Mouse (Mus musculus): ENCODE measurements around the gene Tmie. TPM values are rescaled to one million over a fixed set of nuclear protein-coding genes. Genes with fewer than 3 reads are reported as not detected.
A peak's percentile ranks its signal among the peaks of the same experiment; 100 is the strongest.

Tmie gene
- polyA plus RNA-seq, 1 experiment from 2014 or later = 1.8 TPM

GRCm38 (mm10) chr9:110901204-110901603 is 21.3 kb upstream of the Tmie start:
- no peak for ATAC-seq (ENCODE audit: insufficient read depth, low FRiP score, low read depth)
- H3K9me3 ChIP-seq = no peaks in the 10 kb centered on the region
- H3K4me3 ChIP-seq (replicated peaks) = no peak overlapping the region
- WGBS = 89% methylated on average over 6 of the region's 6 CpGs
- peaks cover 5% of the 10 kb centered on the region; the same call in 1 of the 2 replicates for H3K4me1 ChIP-seq
- H3K36me3 ChIP-seq = no peaks in the 10 kb centered on the region
- H3K4me2 ChIP-seq = no peak overlapping the region
- H3K27ac ChIP-seq = no peak overlapping the region
- H3K27me3 ChIP-seq (replicated peaks) = no peaks in the 10 kb centered on the region
- no peak overlapping the region for H3K9ac ChIP-seq

- H3K27ac ChIP-seq = no peak overlapping the region
- no peaks in the 10 kb centered on the region for H3K27me3 ChIP-seq (replicated peaks)
- no peak overlapping the region for H3K9ac ChIP-seq
- WGBS = 56% methylated on average over 10 of the region's 10 CpGs
- H3K4me2 ChIP-seq = no peak overlapping the region
- ATAC-seq (ENCODE audit: insufficient read depth, low FRiP score, low read depth) = no peak
- no peaks in the 10 kb centered on the region for H3K36me3 ChIP-seq
- H3K9me3 ChIP-seq = no peaks in the 10 kb centered on the region
- H3K4me3 ChIP-seq (replicated peaks) = no peak overlapping the region
- peaks cover 6% of the 10 kb centered on the region; the same call in 1 of the 2 replicates for H3K4me1 ChIP-seq
These were observed 19.6 kb upstream of the Tmie start for GRCm38 (mm10) chr9:110899451-110900008.

- Histone ChIP-seq H3K27ac (no peak overlapping the region), H3K9ac (no peak overlapping the region), H3K4me1 (peaks cover 6% of the 10 kb centered on the region; the same call in 1 of the 2 replicates), H3K4me3 (replicated peaks) (no peak overlapping the region), H3K27me3 (replicated peaks) (no peaks in the 10 kb centered on the region), H3K9me3 (no peaks in the 10 kb centered on the region), H3K4me2 (no peak overlapping the region), H3K36me3 (no peaks in the 10 kb centered on the region)
- WGBS = 12% methylated on average over 6 of the region's 6 CpGs
- 0 out of 2 replicates have a peak, but pooled peaks have one; percentile 16 for ATAC-seq (ENCODE audit: insufficient read depth, low FRiP score, low read depth)
These were observed 16.7 kb upstream of the Tmie start for GRCm38 (mm10) chr9:110896595-110896994.

- ATAC-seq (ENCODE audit: insufficient read depth, low FRiP score, low read depth) = 0 out of 2 replicates have a peak, but pooled peaks have one; percentile 17
- WGBS = 26% methylated on average over 7 of the region's 7 CpGs
- Histone ChIP-seq H3K27me3 (replicated peaks) (no peaks in the 10 kb centered on the region), H3K27ac (no peak overlapping the region), H3K4me3 (replicated peaks) (no peak overlapping the region), H3K36me3 (no peaks in the 10 kb centered on the region), H3K9me3 (no peaks in the 10 kb centered on the region), H3K9ac (no peak overlapping the region), H3K4me2 (no peak overlapping the region), H3K4me1 (peaks cover 6% of the 10 kb centered on the region; the same call in 1 of the 2 replicates)
These were observed 16.1 kb upstream of the Tmie start for GRCm38 (mm10) chr9:110895994-110896393.

GRCm38 (mm10) chr9:110895507-110895906 is 15.6 kb upstream of the Tmie start:
- Histone ChIP-seq H3K4me2 (no peak overlapping the region), H3K9ac (no peak overlapping the region), H3K27me3 (replicated peaks) (no peaks in the 10 kb centered on the region), H3K27ac (no peak overlapping the region), H3K36me3 (no peaks in the 10 kb centered on the region), H3K4me3 (replicated peaks) (no peak overlapping the region), H3K4me1 (peaks cover 8% of the 10 kb centered on the region; the same call in 1 of the 2 replicates), H3K9me3 (no peaks in the 10 kb centered on the region)
- no peak for ATAC-seq (ENCODE audit: insufficient read depth, low FRiP score, low read depth)
- WGBS = 55% methylated on average over 5 of the region's 5 CpGs

- Histone ChIP-seq H3K36me3 (no peaks in the 10 kb centered on the region), H3K9ac (no peak overlapping the region), H3K27me3 (replicated peaks) (no peaks in the 10 kb centered on the region), H3K27ac (no peak overlapping the region), H3K9me3 (no peaks in the 10 kb centered on the region), H3K4me2 (no peak overlapping the region), H3K4me1 (peaks cover 12% of the 10 kb centered on the region), H3K4me3 (replicated peaks) (no peak overlapping the region)
- no peak for ATAC-seq (ENCODE audit: insufficient read depth, low FRiP score, low read depth)
- 72% methylated on average over 10 of the region's 10 CpGs for WGBS
These were observed 13.5 kb upstream of the Tmie start for GRCm38 (mm10) chr9:110893429-110893828.

GRCm38 (mm10) chr9:110892552-110892951 is 12.6 kb upstream of the Tmie start:
- H3K4me1 ChIP-seq = peaks cover 12% of the 10 kb centered on the region
- H3K4me2 ChIP-seq = no peak overlapping the region
- H3K27me3 ChIP-seq (replicated peaks) = no peaks in the 10 kb centered on the region
- no peak for ATAC-seq (ENCODE audit: insufficient read depth, low FRiP score, low read depth)
- no peak overlapping the region for H3K27ac ChIP-seq
- H3K4me3 ChIP-seq (replicated peaks) = no peak overlapping the region
- H3K9ac ChIP-seq = no peak overlapping the region
- no peaks in the 10 kb centered on the region for H3K36me3 ChIP-seq
- 83% methylated on average over 3 of the region's 3 CpGs for WGBS
- H3K9me3 ChIP-seq = no peaks in the 10 kb centered on the region

GRCm38 (mm10) chr9:110891077-110891828 is 11.3 kb upstream of the Tmie start:
- H3K27ac ChIP-seq = no peak overlapping the region
- no peak for ATAC-seq (ENCODE audit: insufficient read depth, low FRiP score, low read depth)
- H3K4me2 ChIP-seq = no peak overlapping the region
- peaks cover 8% of the 10 kb centered on the region for H3K4me1 ChIP-seq
- H3K36me3 ChIP-seq = no peaks in the 10 kb centered on the region
- no peaks in the 10 kb centered on the region for H3K9me3 ChIP-seq
- H3K9ac ChIP-seq = no peak overlapping the region
- WGBS = 73% methylated on average over 12 of the region's 12 CpGs
- H3K4me3 ChIP-seq (replicated peaks) = no peak overlapping the region
- H3K27me3 ChIP-seq (replicated peaks) = no peaks in the 10 kb centered on the region

GRCm38 (mm10) chr9:110890026-110890783 is 10.3 kb upstream of the Tmie start:
- ATAC-seq (ENCODE audit: insufficient read depth, low FRiP score, low read depth) = peak; percentile 42; the same call in 1 of the 2 replicates
- no peaks in the 10 kb centered on the region for H3K27me3 ChIP-seq (replicated peaks)
- no peaks in the 10 kb centered on the region for H3K36me3 ChIP-seq
- H3K9me3 ChIP-seq = no peaks in the 10 kb centered on the region
- 13% methylated on average over 21 of the region's 21 CpGs for WGBS
- H3K4me2 ChIP-seq = peak overlapping the region; percentile 19; the same call in 1 of the 2 replicates
- peaks cover 7% of the 10 kb centered on the region; the same call in 1 of the 2 replicates for H3K4me1 ChIP-seq
- no peak overlapping the region for H3K27ac ChIP-seq
- H3K9ac ChIP-seq = no peak overlapping the region
- no peak overlapping the region for H3K4me3 ChIP-seq (replicated peaks)

- no peaks in the 10 kb centered on the region for H3K9me3 ChIP-seq
- no peak overlapping the region for H3K4me3 ChIP-seq (replicated peaks)
- no peaks in the 10 kb centered on the region for H3K36me3 ChIP-seq
- no peak overlapping the region for H3K9ac ChIP-seq
- no peak for ATAC-seq (ENCODE audit: insufficient read depth, low FRiP score, low read depth)
- 95% methylated on average over 14 of the region's 14 CpGs for WGBS
- H3K4me2 ChIP-seq = no peak overlapping the region
- no peaks in the 10 kb centered on the region for H3K27me3 ChIP-seq (replicated peaks)
- peaks cover 7% of the 10 kb centered on the region; the same call in 1 of the 2 replicates for H3K4me1 ChIP-seq
- no peak overlapping the region for H3K27ac ChIP-seq
These were observed 9.0 kb upstream of the Tmie start for GRCm38 (mm10) chr9:110888935-110889334.

- no peaks in the 10 kb centered on the region for H3K27me3 ChIP-seq (replicated peaks)
- ATAC-seq (ENCODE audit: insufficient read depth, low FRiP score, low read depth) = no peak
- WGBS = 60% methylated on average over 9 of the region's 9 CpGs
- peaks cover 7% of the 10 kb centered on the region; the same call in 1 of the 2 replicates for H3K4me1 ChIP-seq
- no peak overlapping the region for H3K27ac ChIP-seq
- H3K4me3 ChIP-seq (replicated peaks) = no peak overlapping the region
- H3K4me2 ChIP-seq = no peak overlapping the region
- no peaks in the 10 kb centered on the region for H3K36me3 ChIP-seq
- H3K9ac ChIP-seq = no peak overlapping the region
- no peaks in the 10 kb centered on the region for H3K9me3 ChIP-seq
These were observed 7.7 kb upstream of the Tmie start for GRCm38 (mm10) chr9:110887388-110888303.
